10 mouse cellular contexts compared by ENCODE assay signal in genomic region chr2:173994301-173995073, GRCm38 (mm10).
DNase-seq lines count a peak whose midpoint lies in the region; ATAC-seq lines count a peak whose summit lies in the region.
"Had no signal": no experiment of that assay in that cellular context is flagged by ENCODE, and none has a peak within 500 bp of the region (broad histone marks: within the 10 kb centered on the region; RNA-seq: fewer than 3 reads in every experiment).

No protein-coding gene starts in this region.

- H3K9me3 ChIP-seq in embryonic facial prominence, embryonic 13.5 days, result no peaks in the 10 kb centered on the region; the same call in 1 of the 2 replicates
- no peaks in the 10 kb centered on the region for H3K9me3 ChIP-seq in intestine, embryonic 16.5 days (ENCODE audit: control insufficient read depth, low read length)
- H3K9me3 ChIP-seq in limb, embryonic 15.5 days, result no peaks in the 10 kb centered on the region

- peaks cover 7% of the 10 kb centered on the region for H3K4me1 ChIP-seq in embryonic facial prominence, embryonic 13.5 days
- H3K4me1 ChIP-seq in intestine, embryonic 16.5 days (ENCODE audit: control insufficient read depth, insufficient read depth, low read length), result 0 out of 2 replicates have a peak, but pooled peaks cover 3% of the 10 kb centered on the region
- H3K4me1 ChIP-seq in limb, embryonic 15.5 days, result peaks cover 25% of the 10 kb centered on the region

- H3K4me2 ChIP-seq in embryonic facial prominence, embryonic 13.5 days, result no peak overlapping the region
- no peak overlapping the region for H3K4me2 ChIP-seq in intestine, embryonic 16.5 days (ENCODE audit: low read depth, low read length)
- no peak overlapping the region for H3K4me2 ChIP-seq in limb, embryonic 15.5 days

- 0 out of 2 replicates have a peak overlapping the region, but pooled peaks have one; percentile 37 for H3K9ac ChIP-seq in embryonic facial prominence, embryonic 13.5 days
- no peak overlapping the region for H3K9ac ChIP-seq in intestine, embryonic 16.5 days (ENCODE audit: low read depth, low read length)
- no peak overlapping the region for H3K9ac ChIP-seq in limb, embryonic 15.5 days

- ATAC-seq in embryonic facial prominence, embryonic 13.5 days (ENCODE audit: insufficient number of reproducible peaks, insufficient read depth, low FRiP score, low TSS enrichment, low read depth), result no peak
- peak; percentile 21; the same call in 1 of the 2 replicates for ATAC-seq in intestine, embryonic 16.5 days
- ATAC-seq in limb, embryonic 15.5 days (ENCODE audit: insufficient number of reproducible peaks, low FRiP score, low TSS enrichment, low read depth), result peak; percentile 65; the same call in 1 of the 2 replicates
- ATAC-seq: activated CD4-positive, CD25-positive, alpha-beta regulatory T cell, adult 4 months had no signal

- no peaks in the 10 kb centered on the region for H3K36me3 ChIP-seq in embryonic facial prominence, embryonic 13.5 days
- H3K36me3 ChIP-seq in intestine, embryonic 16.5 days (ENCODE audit: control insufficient read depth, insufficient read depth, low read length), result no peaks in the 10 kb centered on the region
- H3K36me3 ChIP-seq in limb, embryonic 15.5 days, result no peaks in the 10 kb centered on the region

- WGBS in embryonic facial prominence, embryonic 13.5 days, result 42% methylated on average over 13 of the region's 13 CpGs
- 40% methylated on average over 13 of the region's 13 CpGs for whole genome bisulfite sequencing in intestine, embryonic 16.5 days
- WGBS in limb, embryonic 15.5 days, result 23% methylated on average over 13 of the region's 13 CpGs

- H3K27ac ChIP-seq in embryonic facial prominence, embryonic 13.5 days, result no peak overlapping the region
- H3K27ac ChIP-seq in intestine, embryonic 16.5 days (ENCODE audit: low read length), result no peak overlapping the region
- peak overlapping the region; percentile 74 for H3K27ac ChIP-seq in limb, embryonic 15.5 days

- no peaks in the 10 kb centered on the region for H3K27me3 ChIP-seq in embryonic facial prominence, embryonic 13.5 days
- no peaks in the 10 kb centered on the region for H3K27me3 ChIP-seq in intestine, embryonic 16.5 days (replicated peaks; ENCODE audit: control insufficient read depth, insufficient read depth, low read length)
- no peaks in the 10 kb centered on the region for H3K27me3 ChIP-seq in limb, embryonic 15.5 days

- peak; percentile 52 for DNase-seq in embryo, embryonic 10 days (ENCODE audit: low spot score)
- no peak for DNase-seq in layer of hippocampus, postnatal 14 days (ENCODE audit: low spot score in 2 of 2)
- DNase-seq in layer of hippocampus, adult 11-12 months (ENCODE audit: low spot score), result no peak
- no peak for DNase-seq in adrenal gland, adult 2 months
- DNase-seq in adipocyte (ENCODE audit: low spot score), result no peak
- DNase-seq: cerebellum, adult 2 months had no signal

- H3K4me3 ChIP-seq in embryonic facial prominence, embryonic 13.5 days, result no peak overlapping the region
- no peak overlapping the region for H3K4me3 ChIP-seq in intestine, embryonic 16.5 days (ENCODE audit: low read length)
- no peak overlapping the region for H3K4me3 ChIP-seq in limb, embryonic 15.5 days
